Mouse (Mus musculus): Measurements from ENCODE around the gene Tprg. TPM values are rescaled to one million over a fixed set of nuclear protein-coding genes. Genes with fewer than 3 reads are reported as not detected.

The Tprg gene
- polyA plus RNA-seq, 1 experiment from 2014 or later, result 0.23 TPM

- no peaks in the 10 kb centered on the region for H3K4me1 ChIP-seq (ENCODE audit: control insufficient read depth, insufficient read depth, low read length)
- no peaks in the 10 kb centered on the region for H3K27me3 ChIP-seq (ENCODE audit: control insufficient read depth, insufficient read depth, low read length)
- H3K9me3 ChIP-seq (ENCODE audit: control insufficient read depth, low read length), result no peaks in the 10 kb centered on the region
- DNase-seq (ENCODE audit: low spot score), result no peak
- no peak overlapping the region for H3K27ac ChIP-seq (replicated peaks; ENCODE audit: low read depth, low read length)
- no peaks in the 10 kb centered on the region for H3K36me3 ChIP-seq (ENCODE audit: control insufficient read depth, insufficient read depth, low read length)
- ATAC-seq (ENCODE audit: insufficient number of reproducible peaks, low FRiP score, low TSS enrichment, low read depth), result no peak
- no peak overlapping the region for H3K4me2 ChIP-seq (ENCODE audit: low read depth, severe bottlenecking)
- H3K4me3 ChIP-seq (ENCODE audit: low read depth, low read length), result no peak overlapping the region
- no peak overlapping the region for H3K9ac ChIP-seq (ENCODE audit: low read length)
- WGBS, result 84% methylated on average over 5 of the region's 5 CpGs
Measured at GRCm38 (mm10) chr16:25262306-25262705, 24.3 kb upstream of the Tprg start.

GRCm38 (mm10) chr16:25262965-25263364 is 23.7 kb upstream of the Tprg start:
- DNase-seq (ENCODE audit: low spot score), result no peak
- no peaks in the 10 kb centered on the region for H3K36me3 ChIP-seq (ENCODE audit: control insufficient read depth, insufficient read depth, low read length)
- 81% methylated on average over 4 of the region's 4 CpGs for WGBS

GRCm38 (mm10) chr16:25263520-25264149 is 23.0 kb upstream of the Tprg start:
- ATAC-seq (ENCODE audit: insufficient number of reproducible peaks, low FRiP score, low TSS enrichment, low read depth), result no peak
- H3K36me3 ChIP-seq (ENCODE audit: control insufficient read depth, insufficient read depth, low read length), result no peaks in the 10 kb centered on the region
- H3K4me2 ChIP-seq (ENCODE audit: low read depth, severe bottlenecking), result no peak overlapping the region
- no peaks in the 10 kb centered on the region for H3K4me1 ChIP-seq (ENCODE audit: control insufficient read depth, insufficient read depth, low read length)
- no peak overlapping the region for H3K27ac ChIP-seq (replicated peaks; ENCODE audit: low read depth, low read length)
- H3K27me3 ChIP-seq (ENCODE audit: control insufficient read depth, insufficient read depth, low read length), result no peaks in the 10 kb centered on the region
- no peak overlapping the region for H3K4me3 ChIP-seq (ENCODE audit: low read depth, low read length)
- peak; percentile 90 for DNase-seq (ENCODE audit: low spot score)
- no peak overlapping the region for H3K9ac ChIP-seq (ENCODE audit: low read length)
- H3K9me3 ChIP-seq (ENCODE audit: control insufficient read depth, low read length), result no peaks in the 10 kb centered on the region
- WGBS, result 45% methylated on average over 9 of the region's 9 CpGs

More at GRCm38 (mm10) chr16:25262965-25263364, 23.7 kb upstream of the Tprg start:
- Histone ChIP-seq H3K4me3 (ENCODE audit: low read depth, low read length) (no peak overlapping the region), H3K9ac (ENCODE audit: low read length) (no peak overlapping the region), H3K9me3 (ENCODE audit: control insufficient read depth, low read length) (no peaks in the 10 kb centered on the region), H3K27me3 (ENCODE audit: control insufficient read depth, insufficient read depth, low read length) (no peaks in the 10 kb centered on the region), H3K4me1 (ENCODE audit: control insufficient read depth, insufficient read depth, low read length) (no peaks in the 10 kb centered on the region), H3K27ac (replicated peaks; ENCODE audit: low read depth, low read length) (no peak overlapping the region), H3K4me2 (ENCODE audit: low read depth, severe bottlenecking) (no peak overlapping the region)
- ATAC-seq (ENCODE audit: insufficient number of reproducible peaks, low FRiP score, low TSS enrichment, low read depth), result no peak

- Histone ChIP-seq H3K9me3 (ENCODE audit: control insufficient read depth, low read length) (no peaks in the 10 kb centered on the region), H3K4me3 (ENCODE audit: low read depth, low read length) (no peak overlapping the region), H3K9ac (ENCODE audit: low read length) (no peak overlapping the region), H3K4me1 (ENCODE audit: control insufficient read depth, insufficient read depth, low read length) (no peaks in the 10 kb centered on the region), H3K36me3 (ENCODE audit: control insufficient read depth, insufficient read depth, low read length) (no peaks in the 10 kb centered on the region), H3K27me3 (ENCODE audit: control insufficient read depth, insufficient read depth, low read length) (no peaks in the 10 kb centered on the region), H3K4me2 (ENCODE audit: low read depth, severe bottlenecking) (no peak overlapping the region), H3K27ac (replicated peaks; ENCODE audit: low read depth, low read length) (no peak overlapping the region)
- ATAC-seq (ENCODE audit: insufficient number of reproducible peaks, low FRiP score, low TSS enrichment, low read depth), result no peak
- no peak for DNase-seq (ENCODE audit: low spot score)
- 70% methylated on average over 11 of the region's 11 CpGs for WGBS
Measured at GRCm38 (mm10) chr16:25265177-25265576, 21.4 kb upstream of the Tprg start.

- H3K9me3 ChIP-seq (ENCODE audit: control insufficient read depth, low read length), result no peaks in the 10 kb centered on the region
- ATAC-seq (ENCODE audit: insufficient number of reproducible peaks, low FRiP score, low TSS enrichment, low read depth) (no peak), DNase-seq (ENCODE audit: low spot score) (no peak)
- H3K4me2 ChIP-seq (ENCODE audit: low read depth, severe bottlenecking), result no peak overlapping the region
- no peaks in the 10 kb centered on the region for H3K27me3 ChIP-seq (ENCODE audit: control insufficient read depth, insufficient read depth, low read length)
- no peaks in the 10 kb centered on the region for H3K36me3 ChIP-seq (ENCODE audit: control insufficient read depth, insufficient read depth, low read length)
- 79% methylated on average over 4 of the region's 4 CpGs for WGBS
- H3K27ac ChIP-seq (replicated peaks; ENCODE audit: low read depth, low read length), result no peak overlapping the region
- H3K4me3 ChIP-seq (ENCODE audit: low read depth, low read length), result no peak overlapping the region
- H3K9ac ChIP-seq (ENCODE audit: low read length), result no peak overlapping the region
- no peaks in the 10 kb centered on the region for H3K4me1 ChIP-seq (ENCODE audit: control insufficient read depth, insufficient read depth, low read length)
Measured at GRCm38 (mm10) chr16:25268276-25268675, 18.3 kb upstream of the Tprg start.

- no peak overlapping the region for H3K4me3 ChIP-seq (ENCODE audit: low read depth, low read length)
- WGBS, result 89% methylated on average over 4 of the region's 4 CpGs
- H3K27me3 ChIP-seq (ENCODE audit: control insufficient read depth, insufficient read depth, low read length), result no peaks in the 10 kb centered on the region
- H3K4me2 ChIP-seq (ENCODE audit: low read depth, severe bottlenecking), result no peak overlapping the region
- H3K9ac ChIP-seq (ENCODE audit: low read length), result no peak overlapping the region
- H3K4me1 ChIP-seq (ENCODE audit: control insufficient read depth, insufficient read depth, low read length), result no peaks in the 10 kb centered on the region
- DNase-seq (ENCODE audit: low spot score) (no peak), ATAC-seq (ENCODE audit: insufficient number of reproducible peaks, low FRiP score, low TSS enrichment, low read depth) (no peak)
- no peaks in the 10 kb centered on the region for H3K36me3 ChIP-seq (ENCODE audit: control insufficient read depth, insufficient read depth, low read length)
- H3K27ac ChIP-seq (replicated peaks; ENCODE audit: low read depth, low read length), result no peak overlapping the region
- H3K9me3 ChIP-seq (ENCODE audit: control insufficient read depth, low read length), result no peaks in the 10 kb centered on the region
Measured at GRCm38 (mm10) chr16:25282563-25282962, 4.1 kb upstream of the Tprg start.

GRCm38 (mm10) chr16:25293753-25294152 is 7.1 kb downstream of the Tprg start:
- DNase-seq (ENCODE audit: low spot score), result no peak
- Histone ChIP-seq H3K27ac (replicated peaks; ENCODE audit: low read depth, low read length) (no peak overlapping the region), H3K9ac (ENCODE audit: low read length) (no peak overlapping the region)

GRCm38 (mm10) chr16:25295546-25295945 is 8.9 kb downstream of the Tprg start:
- Histone ChIP-seq H3K9me3 (ENCODE audit: control insufficient read depth, low read length) (no peaks in the 10 kb centered on the region), H3K4me2 (ENCODE audit: low read depth, severe bottlenecking) (no peak overlapping the region), H3K27me3 (ENCODE audit: control insufficient read depth, insufficient read depth, low read length) (no peaks in the 10 kb centered on the region), H3K27ac (replicated peaks; ENCODE audit: low read depth, low read length) (no peak overlapping the region), H3K9ac (ENCODE audit: low read length) (no peak overlapping the region), H3K4me3 (ENCODE audit: low read depth, low read length) (no peak overlapping the region), H3K36me3 (ENCODE audit: control insufficient read depth, insufficient read depth, low read length) (no peaks in the 10 kb centered on the region), H3K4me1 (ENCODE audit: control insufficient read depth, insufficient read depth, low read length) (no peaks in the 10 kb centered on the region)
- ATAC-seq (ENCODE audit: insufficient number of reproducible peaks, low FRiP score, low TSS enrichment, low read depth) (no peak), DNase-seq (ENCODE audit: low spot score) (no peak)
- WGBS, result 92% methylated on average over 11 of the region's 11 CpGs

More at GRCm38 (mm10) chr16:25293753-25294152, 7.1 kb downstream of the Tprg start:
- no peak overlapping the region for H3K4me2 ChIP-seq (ENCODE audit: low read depth, severe bottlenecking)
- no peaks in the 10 kb centered on the region for H3K36me3 ChIP-seq (ENCODE audit: control insufficient read depth, insufficient read depth, low read length)
- whole genome bisulfite sequencing, result 75% methylated on average over 2 of the region's 2 CpGs
- no peak overlapping the region for H3K4me3 ChIP-seq (ENCODE audit: low read depth, low read length)
- H3K4me1 ChIP-seq (ENCODE audit: control insufficient read depth, insufficient read depth, low read length), result no peaks in the 10 kb centered on the region
- ATAC-seq (ENCODE audit: insufficient number of reproducible peaks, low FRiP score, low TSS enrichment, low read depth), result no peak
- H3K27me3 ChIP-seq (ENCODE audit: control insufficient read depth, insufficient read depth, low read length), result no peaks in the 10 kb centered on the region
- H3K9me3 ChIP-seq (ENCODE audit: control insufficient read depth, low read length), result no peaks in the 10 kb centered on the region

- Histone ChIP-seq H3K27me3 (ENCODE audit: control insufficient read depth, insufficient read depth, low read length) (no peaks in the 10 kb centered on the region), H3K4me3 (ENCODE audit: low read depth, low read length) (no peak overlapping the region), H3K27ac (replicated peaks; ENCODE audit: low read depth, low read length) (no peak overlapping the region), H3K9ac (ENCODE audit: low read length) (no peak overlapping the region), H3K4me1 (ENCODE audit: control insufficient read depth, insufficient read depth, low read length) (no peaks in the 10 kb centered on the region), H3K36me3 (ENCODE audit: control insufficient read depth, insufficient read depth, low read length) (no peaks in the 10 kb centered on the region), H3K4me2 (ENCODE audit: low read depth, severe bottlenecking) (no peak overlapping the region), H3K9me3 (ENCODE audit: control insufficient read depth, low read length) (no peaks in the 10 kb centered on the region)
- DNase-seq (ENCODE audit: low spot score), result no peak
- ATAC-seq (ENCODE audit: insufficient number of reproducible peaks, low FRiP score, low TSS enrichment, low read depth), result no peak
- 87% methylated on average over 5 of the region's 5 CpGs for WGBS
Measured at GRCm38 (mm10) chr16:25296746-25297145, 10.1 kb downstream of the Tprg start.
